Mouse (Mus musculus): Measurements from ENCODE around the gene Grm3.
A peak's percentile ranks its signal among the peaks of the same experiment; 100 is the strongest.

The Grm3 gene

DNA sequence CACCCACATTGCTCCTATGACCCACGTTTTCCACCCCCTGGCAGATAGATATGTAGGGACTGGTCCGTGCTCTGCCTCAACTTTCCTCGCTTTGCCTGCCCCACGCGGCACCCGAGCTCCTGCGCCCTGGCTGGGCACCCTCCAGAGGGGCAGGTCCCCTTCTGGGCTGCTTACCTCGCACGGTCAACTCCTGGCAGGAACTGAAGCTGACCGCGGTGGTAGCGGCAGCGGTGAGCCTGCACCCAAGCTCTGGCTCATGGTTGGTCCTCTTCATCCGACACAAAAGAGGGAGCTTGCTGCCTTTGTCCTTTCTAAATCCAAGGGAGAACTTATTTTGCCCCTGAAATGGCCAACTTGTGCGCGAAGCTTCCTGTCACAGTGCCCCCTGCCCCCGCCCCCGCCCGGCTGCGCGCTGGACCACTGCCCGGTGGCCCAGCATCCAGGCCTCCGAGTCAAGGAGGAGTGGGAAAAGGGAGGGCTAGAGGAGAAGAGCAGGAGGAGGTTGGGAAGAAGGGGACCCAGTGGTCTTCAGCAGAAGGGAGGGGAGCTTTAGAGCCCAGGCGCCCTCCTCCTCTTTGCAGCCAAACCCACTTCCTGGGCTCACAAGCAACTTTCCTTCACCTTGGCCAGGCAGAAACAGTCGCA, at the start of gene Grm3:
TSS of gene Grm3 (minus strand) at position 215 of the 645 bp plus-strand sequence.
- DNase-seq (ENCODE audit: low spot score in 2 of 2): peak; percentile 29 to 46

DNA sequence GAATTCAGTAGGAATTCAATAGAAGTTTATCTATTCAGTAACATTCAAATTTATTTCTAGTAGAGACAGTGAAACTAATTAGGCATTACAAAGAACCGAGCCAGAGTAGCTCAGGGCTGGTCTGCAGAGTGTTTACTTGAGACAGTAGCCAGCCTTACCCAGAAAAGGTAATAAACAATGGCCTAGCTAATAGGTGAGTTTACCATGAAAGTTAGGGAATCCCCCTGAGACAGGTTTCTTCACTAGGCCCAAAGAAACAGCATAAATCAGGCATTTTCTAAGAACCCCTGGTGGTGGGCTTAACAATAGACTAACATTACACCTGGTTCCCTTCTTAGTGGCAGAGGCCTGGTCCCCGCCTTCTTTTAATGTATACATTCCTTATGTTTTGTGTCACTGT, 30.8 kb upstream of the Grm3 start:
- DNase-seq (ENCODE audit: low spot score in 2 of 2): no peak

DNA sequence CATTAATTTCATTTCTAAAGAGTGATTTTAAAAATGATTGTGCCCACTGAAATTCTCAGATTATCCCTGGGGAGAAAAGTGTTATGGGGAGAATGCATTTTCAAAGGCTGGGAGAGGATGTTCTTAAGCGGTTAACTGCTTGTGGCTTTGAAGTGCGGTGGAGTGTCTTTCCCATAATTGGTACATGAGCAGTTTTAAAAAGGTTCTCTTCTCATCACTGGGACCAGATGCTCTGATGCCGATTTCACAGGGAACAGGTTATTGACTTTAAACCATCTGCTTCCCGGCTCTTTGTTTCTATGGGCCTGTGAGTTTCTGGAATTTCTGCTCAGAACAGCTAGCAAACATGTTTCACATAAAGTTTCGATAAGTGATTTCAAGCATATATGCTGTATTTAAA, 23.2 kb upstream of the Grm3 start:
- DNase-seq (ENCODE audit: low spot score in 2 of 2): no peak

DNA sequence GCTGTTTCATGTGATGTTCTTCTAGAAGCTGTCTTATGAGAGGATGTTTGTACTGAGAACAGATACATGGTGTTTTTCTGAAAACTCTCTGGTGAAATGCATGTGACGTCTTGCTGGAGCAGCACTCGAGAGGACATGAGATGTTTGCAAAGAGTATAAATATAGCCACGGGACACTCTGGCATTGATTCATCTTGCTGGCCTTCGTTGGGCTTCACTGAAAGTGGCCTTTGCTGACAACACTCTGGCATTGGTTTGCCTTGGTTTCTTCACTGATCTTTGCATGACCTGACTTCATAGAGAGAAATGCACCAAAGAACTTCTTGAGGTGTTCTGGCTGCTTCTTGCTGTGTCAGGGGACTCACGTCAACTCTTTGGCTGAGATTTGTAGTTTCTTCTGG, 19.1 kb upstream of the Grm3 start:
- no peak for DNase-seq (ENCODE audit: low spot score in 2 of 2)

DNA sequence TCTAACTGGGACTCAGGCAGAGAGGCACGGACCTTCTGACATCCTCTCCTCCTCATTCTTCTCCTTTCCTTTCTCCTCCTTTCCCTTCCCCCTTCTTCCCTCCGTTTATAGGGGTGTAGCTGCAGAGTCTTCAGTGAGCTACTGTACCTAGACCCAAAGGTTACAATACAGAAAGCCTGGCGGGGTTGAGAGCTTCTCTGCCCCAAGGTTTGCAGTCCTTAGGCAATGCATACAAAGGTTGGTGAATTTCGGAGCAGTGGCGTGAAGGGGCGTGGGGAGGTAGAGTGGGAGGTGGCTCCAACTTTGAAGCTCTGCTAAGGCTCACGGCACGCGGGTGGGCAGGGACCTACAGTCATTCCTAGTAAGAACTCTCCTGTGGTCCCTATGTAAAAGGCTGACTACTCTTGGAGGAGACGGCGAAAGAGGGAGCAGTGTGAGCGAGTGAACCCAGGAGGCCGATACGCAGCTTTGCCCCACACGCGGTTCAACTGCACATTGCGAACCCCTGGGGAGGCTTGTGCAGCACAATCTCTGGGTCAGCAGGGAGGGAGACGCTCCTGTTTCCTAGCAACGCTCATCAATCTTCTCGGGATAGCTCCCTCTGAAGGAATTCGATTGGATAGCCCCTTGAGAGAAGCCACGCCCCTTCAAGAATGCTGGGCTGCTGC, 765 bp upstream of the Grm3 start:
- peak; percentile 29 to 49 for DNase-seq (ENCODE audit: low spot score in 2 of 2)

DNA sequence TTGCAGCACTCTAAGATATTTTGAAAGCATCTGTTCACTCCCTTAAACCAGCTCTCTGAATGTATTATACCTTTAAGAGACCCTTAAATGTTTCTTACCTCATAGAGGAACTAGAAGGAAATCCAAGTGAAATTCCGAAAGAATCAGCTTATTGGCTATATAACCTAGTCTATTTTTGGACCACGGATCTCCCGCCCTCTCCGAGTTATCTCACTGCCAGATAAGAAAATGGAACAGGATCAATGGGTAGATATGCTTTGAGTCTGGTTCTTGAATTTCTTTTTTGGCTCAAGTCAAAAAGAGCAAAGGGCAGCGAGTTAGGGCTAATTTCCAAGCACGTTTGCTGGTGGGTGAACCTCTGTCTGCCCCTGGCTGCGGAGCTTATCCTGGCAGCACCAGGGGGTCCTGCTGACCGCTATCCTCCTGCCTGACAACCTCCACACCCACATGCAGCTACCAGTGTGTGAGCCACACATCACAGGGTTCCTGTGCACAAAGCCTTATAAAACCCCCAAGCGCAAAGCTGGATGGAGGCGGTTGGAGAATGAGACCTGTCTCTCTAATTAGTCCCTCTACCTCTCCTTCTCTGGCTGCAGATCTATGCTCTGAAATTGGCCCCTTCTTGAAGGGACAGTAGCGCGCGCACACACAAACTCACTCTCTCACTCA, 549 bp downstream of the Grm3 start:
- DNase-seq (ENCODE audit: low spot score in 2 of 2): peak in 1 of 2 experiments; percentile 12

DNA sequence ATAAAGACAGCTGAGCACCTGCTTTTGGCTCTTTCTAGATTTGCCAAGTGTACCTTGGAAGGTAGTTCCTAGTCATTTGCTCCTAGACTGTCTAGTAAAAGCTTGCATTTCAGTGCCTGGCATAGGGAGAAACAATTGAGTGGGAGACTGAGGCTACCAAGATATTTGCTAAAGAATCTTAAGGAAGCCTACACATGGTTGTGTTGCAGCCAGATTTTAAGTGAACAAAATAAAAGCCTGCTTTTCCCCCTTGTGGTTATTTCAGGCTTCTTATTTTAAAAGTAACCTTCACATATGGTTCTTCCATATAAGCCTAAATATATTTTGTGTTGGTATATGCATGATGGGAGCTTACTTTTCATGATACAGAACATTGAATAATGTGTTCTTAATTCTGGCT, 3.8 kb downstream of the Grm3 start:
- no peak for DNase-seq (ENCODE audit: low spot score in 2 of 2)

DNA sequence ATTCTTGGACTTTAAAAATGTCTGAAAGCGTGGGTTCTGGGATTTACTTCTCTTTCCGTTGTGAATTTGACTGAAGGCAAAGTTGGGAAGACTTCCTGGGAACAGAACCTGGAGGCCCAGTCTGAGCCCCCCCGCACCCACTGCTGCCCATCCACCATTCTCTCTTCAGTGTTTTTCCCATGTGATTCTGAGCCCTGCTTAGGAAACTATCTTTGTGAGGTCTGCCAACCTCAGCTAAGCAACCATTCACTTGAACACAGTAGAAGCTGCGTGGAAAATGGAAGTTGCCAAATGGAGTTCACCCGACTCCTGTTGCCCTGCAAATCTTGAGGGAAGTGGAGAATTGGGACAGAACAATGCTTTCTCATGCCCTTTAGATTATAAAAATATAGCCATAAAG, 8.7 kb downstream of the Grm3 start:
- no peak for DNase-seq (ENCODE audit: low spot score in 2 of 2)

DNA sequence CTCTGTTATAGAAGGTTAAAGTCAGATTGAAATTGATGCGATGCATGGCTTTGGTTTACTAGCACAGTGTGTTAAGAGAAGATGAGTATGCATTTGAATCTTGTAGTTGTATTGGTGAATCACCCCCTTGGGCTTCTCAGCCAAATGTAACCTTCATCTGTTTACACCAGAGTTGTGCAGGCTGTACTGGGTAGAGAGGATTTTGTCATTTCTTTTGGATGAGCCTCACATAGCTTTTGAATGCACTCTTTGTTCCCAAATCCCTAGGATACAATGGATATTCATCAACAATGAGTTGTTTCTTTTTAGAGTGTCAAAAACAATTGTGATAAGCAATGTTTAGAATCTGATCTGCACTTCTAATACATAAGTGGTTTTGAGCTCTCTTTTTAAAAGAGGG, 17.9 kb downstream of the Grm3 start:
- DNase-seq (ENCODE audit: low spot score in 2 of 2): no peak

DNA sequence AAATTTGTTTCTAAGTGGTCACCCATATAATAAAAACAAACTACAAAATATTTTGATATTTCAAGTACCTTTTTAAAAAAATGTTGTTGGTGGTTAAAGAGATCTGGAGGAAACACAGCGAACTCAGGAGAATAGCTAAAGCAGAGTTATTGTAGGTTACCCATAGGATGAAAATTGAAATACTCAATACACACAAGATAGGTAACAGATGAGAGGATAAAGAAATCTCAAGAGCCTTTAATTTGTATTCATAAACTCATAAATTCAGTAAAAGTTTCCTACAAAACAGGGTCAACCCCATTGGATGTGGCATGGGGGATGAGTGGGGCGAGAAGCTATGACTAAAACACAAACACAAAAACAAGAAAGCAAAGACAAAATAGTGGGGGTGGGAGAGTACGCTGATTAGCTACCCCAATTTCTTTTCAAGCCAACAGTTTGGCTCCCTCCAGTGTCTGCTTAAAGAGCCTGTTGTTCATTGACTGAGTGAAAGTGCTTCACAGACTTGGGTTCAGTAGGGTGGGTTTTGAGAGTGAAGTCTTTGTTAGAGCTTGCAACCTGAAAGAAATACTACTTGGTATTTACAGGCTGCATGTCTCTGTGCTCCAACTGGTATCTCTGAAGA, 21.5 kb downstream of the Grm3 start:
- no peak for DNase-seq (ENCODE audit: low spot score in 2 of 2)

DNA sequence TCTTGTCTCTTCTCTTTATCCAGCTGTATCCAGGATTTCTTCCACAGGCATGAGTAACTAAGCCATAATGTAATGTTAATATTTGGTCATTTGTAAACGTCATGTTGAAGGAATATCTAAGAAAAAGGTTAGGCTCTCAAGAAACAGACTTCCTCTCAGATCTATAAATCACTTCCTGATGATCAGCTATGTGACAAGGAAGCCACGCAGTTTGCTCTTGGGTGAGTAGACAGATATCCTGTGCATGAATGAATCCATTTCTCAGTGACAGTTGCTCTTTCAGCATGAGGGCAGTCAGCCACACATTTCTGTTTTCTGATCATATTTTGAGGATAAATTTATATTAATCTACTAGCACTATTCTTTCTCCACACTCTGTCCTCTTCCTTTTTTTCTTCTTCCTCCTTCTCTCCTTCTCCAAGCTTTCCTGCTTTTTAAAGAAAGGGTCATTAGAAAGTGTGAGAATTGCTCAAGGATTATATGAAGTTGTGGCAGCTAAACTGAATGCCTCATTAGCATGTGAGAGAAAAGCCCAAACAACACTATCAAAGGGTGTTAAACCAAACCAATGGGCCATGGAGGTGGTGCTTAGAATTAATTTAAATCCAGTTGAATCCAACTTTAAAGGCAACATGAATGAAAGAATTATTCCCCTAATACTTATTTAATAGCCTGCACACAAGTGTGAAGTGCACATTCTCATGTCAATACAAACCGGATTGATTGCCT, 22.1 kb downstream of the Grm3 start:
- DNase-seq (ENCODE audit: low spot score in 2 of 2): no peak

DNA sequence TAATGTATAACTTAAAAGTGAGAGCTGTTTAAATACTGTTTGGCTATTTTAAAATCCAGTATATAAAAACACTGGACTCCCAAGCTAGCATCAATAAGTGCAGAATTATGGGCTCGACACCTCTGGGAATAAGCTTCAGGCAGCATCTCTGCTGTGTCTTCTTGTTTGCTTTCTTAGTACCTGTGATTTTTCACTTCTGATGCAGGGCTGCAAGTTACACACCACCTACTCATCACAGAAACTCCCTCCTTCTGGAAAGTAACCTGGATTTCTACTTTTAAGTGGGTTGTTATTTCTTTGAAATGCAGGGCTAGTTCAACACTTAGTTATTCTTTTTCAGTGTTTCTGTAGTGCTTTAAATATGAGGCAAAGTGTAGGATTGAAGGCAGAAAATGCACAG, 32.6 kb downstream of the Grm3 start:
- no peak for DNase-seq (ENCODE audit: low spot score in 2 of 2)

DNA sequence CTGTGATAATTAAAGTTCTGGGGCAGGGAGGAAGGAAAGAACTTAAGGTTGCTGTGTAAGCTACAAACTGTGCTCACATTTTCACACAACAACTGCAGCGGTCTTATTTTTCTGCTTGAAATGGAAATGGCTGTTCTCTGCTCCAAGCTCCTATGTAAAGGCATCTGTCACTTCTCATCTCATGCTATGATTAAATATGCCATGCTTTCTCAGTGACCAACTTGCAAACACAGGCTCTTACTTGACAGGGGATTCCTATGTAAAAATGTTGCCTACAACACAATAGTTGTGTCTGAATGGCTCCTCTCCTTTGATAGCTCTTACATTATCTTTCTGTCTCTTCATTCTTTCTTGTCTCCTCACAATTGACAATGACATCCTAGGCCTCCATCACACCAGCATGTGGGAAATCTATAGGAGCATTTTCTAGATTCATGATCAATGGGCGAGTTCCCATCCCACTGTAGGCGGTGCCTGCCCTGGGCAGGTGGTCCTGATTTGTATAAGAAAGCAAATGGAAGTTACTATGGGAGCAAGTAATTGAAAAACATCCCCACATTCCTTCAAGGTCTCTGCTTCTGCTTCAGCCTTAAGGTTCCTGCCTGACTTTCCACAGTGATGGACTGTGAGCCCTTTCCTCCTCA, 34.2 kb downstream of the Grm3 start:
- no peak for DNase-seq (ENCODE audit: low spot score in 2 of 2)

DNA sequence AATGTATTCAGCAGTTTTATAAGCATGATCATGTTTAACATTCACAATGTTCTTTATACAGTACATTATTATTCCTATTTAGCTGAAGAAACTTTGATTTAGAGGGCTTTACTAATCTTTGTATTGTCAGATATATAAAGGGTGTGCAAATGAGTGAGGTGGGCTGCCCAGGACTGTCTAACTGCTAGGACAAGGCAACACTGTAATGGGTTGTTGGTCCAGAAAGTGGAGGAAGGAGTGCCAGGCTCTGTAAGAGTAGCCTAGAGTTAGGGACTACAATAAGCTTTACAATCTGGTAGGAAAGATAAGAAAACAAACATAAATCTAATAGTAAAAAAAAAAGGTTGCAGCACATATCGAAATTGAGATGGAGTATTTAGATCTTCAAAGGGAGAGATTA, 34.8 kb downstream of the Grm3 start:
- DNase-seq (ENCODE audit: low spot score in 2 of 2): no peak

DNA sequence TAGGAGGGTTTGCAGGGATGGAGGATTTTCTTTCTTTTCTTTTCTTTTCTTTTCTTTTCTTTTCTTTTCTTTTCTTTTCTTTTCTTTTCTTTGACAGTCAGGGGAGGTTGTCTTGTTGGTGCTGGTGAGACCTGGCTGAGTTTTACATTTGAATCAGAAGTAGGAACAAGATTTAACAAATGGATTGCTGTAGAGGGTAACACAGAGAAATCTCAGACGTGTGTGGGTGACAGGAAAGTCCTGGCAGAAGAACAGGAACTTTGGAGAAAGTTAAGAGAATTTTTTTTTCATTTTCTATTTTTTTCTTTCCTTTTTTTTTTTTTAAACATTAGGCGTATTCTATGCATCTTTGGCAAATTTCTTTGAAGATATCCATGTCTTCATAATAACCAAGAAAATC, 41.8 kb downstream of the Grm3 start:
- no peak for DNase-seq (ENCODE audit: low spot score in 2 of 2)

DNA sequence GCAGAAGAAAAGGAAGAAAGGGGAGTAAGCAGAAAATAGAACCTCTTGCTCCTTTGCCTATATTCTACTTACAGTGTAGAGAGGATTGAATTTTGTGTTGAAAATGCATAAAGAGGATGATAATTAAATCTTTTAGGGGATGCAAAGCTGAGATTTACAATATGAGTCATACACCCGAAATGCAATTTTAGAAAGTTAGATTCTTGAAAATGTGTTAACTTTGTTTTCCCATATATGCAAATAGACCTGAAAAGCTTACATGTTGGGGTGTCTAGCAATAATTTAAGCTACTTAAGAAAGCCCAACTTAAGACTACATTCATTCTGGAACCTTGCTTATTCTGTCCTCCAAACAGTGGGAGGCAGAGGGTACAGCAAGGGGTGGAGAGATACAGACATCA, 56.0 kb downstream of the Grm3 start:
- no peak for DNase-seq (ENCODE audit: low spot score in 2 of 2)

DNA sequence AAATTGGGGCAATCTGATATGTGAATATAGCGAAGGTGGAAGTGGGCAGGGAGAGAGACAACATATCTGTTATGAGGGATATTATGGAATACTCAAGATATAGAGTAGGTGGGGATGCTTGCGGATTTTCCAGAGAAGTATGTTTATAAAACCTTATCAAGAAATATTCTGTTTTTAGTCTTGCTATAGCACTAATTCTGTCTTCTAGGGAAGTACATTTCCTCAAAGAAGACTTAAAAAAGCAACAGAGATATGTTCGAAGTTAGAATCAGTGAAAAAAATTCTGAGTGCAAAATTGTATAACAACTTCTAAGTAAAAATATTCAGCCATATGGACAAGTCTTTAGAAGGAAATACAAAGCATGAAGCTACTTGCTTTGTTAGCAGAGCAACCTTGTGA, 61.6 kb downstream of the Grm3 start:
- DNase-seq (ENCODE audit: low spot score in 2 of 2): no peak

DNA sequence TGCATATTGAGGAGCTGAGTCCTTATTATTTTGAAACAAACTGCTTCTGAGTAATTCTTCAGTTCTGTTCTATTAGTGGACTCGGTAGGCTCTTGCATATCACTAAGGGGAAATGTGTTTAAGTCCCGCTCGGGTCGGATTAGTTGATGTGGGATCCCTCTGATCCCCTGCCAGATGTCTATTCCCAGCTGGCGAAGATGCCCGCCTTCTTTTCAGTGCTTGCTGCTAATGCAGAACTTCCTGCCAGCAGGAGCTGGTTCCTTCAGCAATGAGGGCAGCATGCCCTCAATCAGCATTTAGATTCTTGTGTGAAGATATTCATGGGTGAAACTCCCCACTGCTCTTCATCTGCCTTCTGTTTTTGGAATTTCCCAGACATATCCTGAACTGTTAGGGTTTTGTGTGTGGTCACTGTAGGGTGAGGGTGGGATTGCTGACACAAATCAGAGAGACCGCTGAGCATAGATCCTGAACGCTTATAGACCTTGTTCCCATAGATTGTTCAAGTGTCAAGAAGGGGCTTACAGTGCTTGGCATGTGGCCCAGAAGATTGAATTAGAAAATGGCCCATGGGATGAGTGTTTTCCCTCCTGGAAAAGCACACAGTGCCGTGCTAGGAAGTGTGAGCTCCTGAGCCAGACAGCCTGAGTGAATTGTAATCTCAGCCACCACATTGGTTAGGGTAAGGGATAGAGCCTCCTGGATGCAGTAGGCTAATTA, 62.9 kb downstream of the Grm3 start:
- DNase-seq (ENCODE audit: low spot score in 2 of 2): peak in 1 of 2 experiments; percentile 41

DNA sequence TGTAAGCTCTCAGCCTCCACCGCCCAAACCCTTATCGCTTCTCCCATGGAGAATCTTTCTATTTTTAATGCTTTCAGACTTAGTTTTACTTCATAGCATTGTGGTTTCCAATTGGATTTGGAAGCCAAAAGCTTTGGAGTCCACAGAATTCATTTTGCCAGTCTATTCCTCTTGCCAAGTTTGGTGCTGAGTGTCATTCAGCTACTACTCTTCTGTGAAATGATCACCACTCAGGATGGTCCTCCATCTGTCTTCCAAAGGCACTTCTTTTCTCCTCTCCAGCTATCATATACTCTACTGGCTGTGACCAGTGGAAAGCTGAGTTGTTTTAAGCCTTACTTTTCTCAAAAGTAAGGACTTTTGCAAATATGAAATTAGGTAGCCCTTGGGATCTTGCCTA, 86.4 kb downstream of the Grm3 start:
- no peak for DNase-seq (ENCODE audit: low spot score in 2 of 2)

DNA sequence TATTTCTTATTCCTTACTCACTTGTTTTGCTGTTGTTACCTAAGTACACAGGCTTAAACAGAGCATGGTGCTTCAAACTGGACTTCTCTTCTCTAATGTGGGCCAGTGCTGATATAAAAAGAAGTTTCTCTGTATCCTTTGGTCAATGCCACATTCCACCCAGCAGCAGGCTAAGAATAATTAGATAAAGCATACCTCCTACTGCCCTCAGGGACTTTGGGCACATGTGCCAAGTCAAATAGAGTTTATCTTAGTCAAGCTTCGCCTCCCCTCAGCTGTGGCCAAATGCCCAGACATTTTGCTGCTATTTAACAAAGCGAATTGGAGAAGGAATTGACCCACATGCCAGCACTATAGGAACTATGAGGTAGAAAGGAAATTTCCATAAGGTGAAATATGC, 97.8 kb downstream of the Grm3 start:
- DNase-seq (ENCODE audit: low spot score in 2 of 2): peak in 1 of 2 experiments; percentile 20

DNA sequence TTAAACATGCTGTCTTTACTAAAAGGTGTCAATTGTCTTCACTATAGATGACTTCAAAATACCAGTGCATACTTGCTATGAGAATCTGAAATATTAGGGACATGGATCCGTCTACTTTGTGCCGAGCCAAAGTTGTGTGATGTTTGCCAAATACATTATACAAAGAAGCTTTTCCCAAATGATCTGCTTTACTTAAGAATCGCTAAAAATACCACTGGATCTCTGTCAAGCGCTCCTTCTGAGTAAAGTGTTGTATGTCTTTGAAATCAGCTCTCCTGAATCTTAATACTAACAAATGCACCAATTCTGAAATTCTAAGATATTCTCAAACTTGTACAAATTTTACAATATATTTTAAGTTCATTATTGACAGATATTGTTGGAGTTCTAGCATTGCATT, 100.6 kb downstream of the Grm3 start:
- DNase-seq (ENCODE audit: low spot score in 2 of 2): no peak

Measured in cerebellum, postnatal 4 days (tissue).